Mouse (Mus musculus): Measurements from ENCODE around the gene Ccdc3. TPM values are rescaled to one million over a fixed set of nuclear protein-coding genes. Genes with fewer than 3 reads are reported as not detected.

The Ccdc3 gene
- polyA plus RNA-seq, 1 experiment from 2014 or later, result 16.9 TPM

DNA sequence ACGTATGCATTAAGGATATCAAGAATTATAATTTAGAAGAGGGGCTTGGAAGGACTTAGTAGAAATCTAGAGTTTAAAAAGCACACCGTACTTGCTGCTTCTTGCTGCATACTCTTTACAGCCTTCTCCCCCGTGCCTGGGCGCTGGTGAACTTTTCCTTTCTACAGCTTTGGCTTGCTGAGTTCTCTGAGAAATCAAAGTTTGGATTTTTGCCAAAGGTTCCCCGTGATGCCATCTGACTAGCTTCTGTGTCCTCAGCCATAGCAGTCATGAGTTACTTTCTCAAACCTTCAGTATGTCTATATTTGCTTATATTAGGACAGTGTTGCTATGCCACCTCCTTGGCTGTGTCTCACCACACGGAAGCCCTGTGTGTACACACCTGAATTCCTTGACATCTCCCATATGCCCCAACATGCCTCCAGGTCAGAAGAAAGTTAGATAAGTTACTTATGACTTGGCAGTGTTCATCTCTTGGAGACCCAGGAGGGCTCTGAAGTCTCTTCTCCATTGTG lies 57.2 kb downstream of the Ccdc3 start:
- no peak for ATAC-seq (ENCODE audit: low read depth)
- Histone ChIP-seq H3K27ac (ENCODE audit: low read depth, low read length) (no peak overlapping the region), H3K36me3 (ENCODE audit: control insufficient read depth, insufficient read depth, low read length) (no peaks in the 10 kb centered on the region), H3K9ac (replicated peaks; ENCODE audit: low read depth, low read length) (no peak overlapping the region), H3K4me2 (ENCODE audit: low read depth, low read length) (no peak overlapping the region), H3K27me3 (ENCODE audit: control insufficient read depth, insufficient read depth, low read length) (no peaks in the 10 kb centered on the region), H3K4me1 (ENCODE audit: control insufficient read depth, insufficient read depth, low read length) (no peaks in the 10 kb centered on the region), H3K4me3 (ENCODE audit: low read depth, low read length) (no peak overlapping the region), H3K9me3 (ENCODE audit: control insufficient read depth, low read length) (no peaks in the 10 kb centered on the region)
- WGBS, result 82% methylated on average over 6 of the region's 6 CpGs

DNA sequence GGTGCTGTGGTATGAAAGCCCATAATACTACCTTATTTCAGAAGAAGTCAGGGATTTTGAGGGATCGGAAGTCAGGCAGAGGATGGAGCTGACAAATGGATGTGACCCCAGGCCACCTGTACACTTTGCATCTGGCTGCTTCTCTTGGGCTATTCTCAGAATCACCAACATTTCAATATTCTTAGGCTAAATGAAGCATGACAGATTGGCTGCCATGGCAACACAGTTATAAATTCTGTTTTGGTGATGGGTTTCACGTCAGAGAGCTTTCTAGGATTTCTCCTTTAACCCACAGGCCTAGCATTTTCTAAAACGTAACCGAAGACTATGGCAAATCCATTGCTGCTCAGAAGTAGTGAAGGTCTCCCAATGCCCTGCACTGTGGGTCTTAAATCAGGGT lies 59.9 kb downstream of the Ccdc3 start:
- Histone ChIP-seq H3K9ac (replicated peaks; ENCODE audit: low read depth, low read length) (no peak overlapping the region), H3K4me2 (ENCODE audit: low read depth, low read length) (no peak overlapping the region), H3K27me3 (ENCODE audit: control insufficient read depth, insufficient read depth, low read length) (no peaks in the 10 kb centered on the region), H3K27ac (ENCODE audit: low read depth, low read length) (no peak overlapping the region), H3K9me3 (ENCODE audit: control insufficient read depth, low read length) (no peaks in the 10 kb centered on the region), H3K4me3 (ENCODE audit: low read depth, low read length) (no peak overlapping the region), H3K4me1 (ENCODE audit: control insufficient read depth, insufficient read depth, low read length) (no peaks in the 10 kb centered on the region), H3K36me3 (ENCODE audit: control insufficient read depth, insufficient read depth, low read length) (no peaks in the 10 kb centered on the region)
- ATAC-seq (ENCODE audit: low read depth), result no peak
- 40% methylated on average over 4 of the region's 4 CpGs for WGBS

DNA sequence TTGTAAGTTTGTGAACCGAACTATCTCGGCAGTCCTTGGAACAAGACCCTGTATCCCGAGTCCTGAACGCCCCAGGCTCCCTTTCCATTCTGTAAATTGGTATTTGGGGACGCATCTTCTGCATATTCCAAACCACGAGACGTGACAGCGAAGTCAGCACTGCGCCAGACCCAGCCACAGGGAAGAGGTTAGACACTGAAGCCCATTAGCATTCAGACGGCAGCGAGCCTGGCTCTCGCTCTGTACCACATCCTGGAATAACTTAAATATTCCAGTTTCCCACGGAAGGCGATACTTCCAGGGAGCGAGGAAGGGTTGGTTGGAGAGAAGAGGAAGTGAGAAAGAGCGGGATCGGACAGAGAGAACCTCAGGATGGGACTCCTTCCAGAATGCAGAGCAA lies 61.7 kb downstream of the Ccdc3 start:
- Histone ChIP-seq H3K36me3 (ENCODE audit: control insufficient read depth, insufficient read depth, low read length) (no peaks in the 10 kb centered on the region), H3K27ac (ENCODE audit: low read depth, low read length) (no peak overlapping the region), H3K9ac (replicated peaks; ENCODE audit: low read depth, low read length) (no peak overlapping the region), H3K27me3 (ENCODE audit: control insufficient read depth, insufficient read depth, low read length) (no peaks in the 10 kb centered on the region), H3K9me3 (ENCODE audit: control insufficient read depth, low read length) (no peaks in the 10 kb centered on the region), H3K4me1 (ENCODE audit: control insufficient read depth, insufficient read depth, low read length) (no peaks in the 10 kb centered on the region), H3K4me2 (ENCODE audit: low read depth, low read length) (no peak overlapping the region), H3K4me3 (ENCODE audit: low read depth, low read length) (no peak overlapping the region)
- no peak for ATAC-seq (ENCODE audit: low read depth)
- WGBS, result 83% methylated on average over 17 of the region's 17 CpGs

DNA sequence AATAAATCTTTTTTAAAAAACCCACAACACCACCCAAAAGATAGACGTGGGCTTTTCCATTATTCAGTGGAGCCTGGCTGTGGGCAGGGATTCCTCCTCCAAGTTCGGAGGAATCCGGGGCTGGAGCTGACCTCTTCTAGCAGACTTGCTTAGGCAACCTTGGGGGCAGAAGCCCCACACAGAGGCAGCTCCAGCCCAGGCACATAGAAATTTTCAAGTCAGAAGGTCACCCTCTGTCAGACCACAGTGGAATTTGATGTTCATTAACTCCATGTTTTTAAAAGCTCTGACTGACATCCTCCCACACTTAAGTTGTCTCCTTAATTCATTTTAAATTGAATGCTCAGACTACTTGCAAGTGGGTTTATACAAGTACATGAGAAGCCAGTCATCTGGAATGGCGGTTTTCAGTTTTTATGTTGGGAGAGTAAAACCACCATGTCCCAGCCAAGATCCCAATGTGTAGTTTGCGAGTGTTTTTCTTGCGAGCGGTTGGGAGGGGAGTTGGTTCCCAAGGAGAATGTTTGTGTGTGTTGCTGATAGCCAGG lies 63.3 kb downstream of the Ccdc3 start:
- H3K9me3 ChIP-seq (ENCODE audit: control insufficient read depth, low read length), result no peaks in the 10 kb centered on the region
- H3K4me1 ChIP-seq (ENCODE audit: control insufficient read depth, insufficient read depth, low read length), result no peaks in the 10 kb centered on the region
- H3K4me3 ChIP-seq (ENCODE audit: low read depth, low read length), result no peak overlapping the region
- H3K27me3 ChIP-seq (ENCODE audit: control insufficient read depth, insufficient read depth, low read length), result no peaks in the 10 kb centered on the region
- no peak overlapping the region for H3K27ac ChIP-seq (ENCODE audit: low read depth, low read length)
- 80% methylated on average over 7 of the region's 7 CpGs for WGBS
- H3K4me2 ChIP-seq (ENCODE audit: low read depth, low read length), result no peak overlapping the region
- no peak overlapping the region for H3K9ac ChIP-seq (replicated peaks; ENCODE audit: low read depth, low read length)
- no peak for ATAC-seq (ENCODE audit: low read depth)
- no peaks in the 10 kb centered on the region for H3K36me3 ChIP-seq (ENCODE audit: control insufficient read depth, insufficient read depth, low read length)

DNA sequence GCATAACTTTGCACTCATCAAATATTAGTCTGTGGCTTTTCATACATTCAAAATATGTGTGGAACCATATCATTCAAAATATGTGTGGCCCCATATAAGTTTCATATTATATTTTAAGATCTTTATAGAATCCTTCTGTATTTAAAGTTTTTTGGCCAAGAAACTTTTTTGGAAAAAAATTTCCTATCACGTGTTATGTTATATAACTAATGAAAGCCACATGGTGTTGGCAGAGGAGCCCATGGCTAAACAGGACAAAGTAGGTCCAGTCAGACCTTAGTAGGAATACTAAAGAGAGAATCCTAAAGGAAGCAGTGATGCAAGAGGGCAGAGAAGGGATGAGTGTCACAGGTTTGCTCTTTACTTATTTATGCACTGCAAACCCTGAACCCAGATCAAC lies 65.6 kb downstream of the Ccdc3 start:
- no peaks in the 10 kb centered on the region for H3K4me1 ChIP-seq (ENCODE audit: control insufficient read depth, insufficient read depth, low read length)
- 93% methylated on average over 1 of the region's 1 CpGs for WGBS
- no peaks in the 10 kb centered on the region for H3K9me3 ChIP-seq (ENCODE audit: control insufficient read depth, low read length)
- no peaks in the 10 kb centered on the region for H3K36me3 ChIP-seq (ENCODE audit: control insufficient read depth, insufficient read depth, low read length)
- no peak overlapping the region for H3K4me3 ChIP-seq (ENCODE audit: low read depth, low read length)
- no peak overlapping the region for H3K4me2 ChIP-seq (ENCODE audit: low read depth, low read length)
- H3K27ac ChIP-seq (ENCODE audit: low read depth, low read length), result no peak overlapping the region
- no peak overlapping the region for H3K9ac ChIP-seq (replicated peaks; ENCODE audit: low read depth, low read length)
- no peaks in the 10 kb centered on the region for H3K27me3 ChIP-seq (ENCODE audit: control insufficient read depth, insufficient read depth, low read length)
- no peak for ATAC-seq (ENCODE audit: low read depth)

DNA sequence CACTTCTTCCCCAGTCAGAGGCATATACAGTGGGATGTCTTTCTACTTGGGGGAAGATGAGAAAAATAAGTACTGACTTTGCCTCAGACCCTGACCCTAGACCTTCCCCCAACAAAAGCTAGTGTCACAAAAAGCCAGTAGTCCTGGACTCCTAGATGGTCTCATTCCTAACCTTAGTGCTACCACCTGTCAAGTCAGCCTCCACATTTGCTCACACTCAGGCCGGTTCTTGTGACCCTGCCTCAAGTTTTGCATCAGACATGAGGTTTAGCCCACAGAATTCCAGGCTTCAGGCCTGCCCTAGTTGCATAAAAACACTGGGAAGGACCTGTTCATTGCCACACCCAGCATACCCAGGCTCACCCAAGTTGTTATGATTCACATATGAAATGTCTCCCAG lies 67.4 kb downstream of the Ccdc3 start:
- Histone ChIP-seq H3K4me1 (ENCODE audit: control insufficient read depth, insufficient read depth, low read length) (no peaks in the 10 kb centered on the region), H3K27me3 (ENCODE audit: control insufficient read depth, insufficient read depth, low read length) (no peaks in the 10 kb centered on the region), H3K9ac (replicated peaks; ENCODE audit: low read depth, low read length) (no peak overlapping the region), H3K36me3 (ENCODE audit: control insufficient read depth, insufficient read depth, low read length) (no peaks in the 10 kb centered on the region), H3K4me3 (ENCODE audit: low read depth, low read length) (no peak overlapping the region), H3K27ac (ENCODE audit: low read depth, low read length) (no peak overlapping the region), H3K4me2 (ENCODE audit: low read depth, low read length) (no peak overlapping the region), H3K9me3 (ENCODE audit: control insufficient read depth, low read length) (no peaks in the 10 kb centered on the region)
- WGBS, result 80% methylated on average over 1 of the region's 1 CpGs
- no peak for ATAC-seq (ENCODE audit: low read depth)

DNA sequence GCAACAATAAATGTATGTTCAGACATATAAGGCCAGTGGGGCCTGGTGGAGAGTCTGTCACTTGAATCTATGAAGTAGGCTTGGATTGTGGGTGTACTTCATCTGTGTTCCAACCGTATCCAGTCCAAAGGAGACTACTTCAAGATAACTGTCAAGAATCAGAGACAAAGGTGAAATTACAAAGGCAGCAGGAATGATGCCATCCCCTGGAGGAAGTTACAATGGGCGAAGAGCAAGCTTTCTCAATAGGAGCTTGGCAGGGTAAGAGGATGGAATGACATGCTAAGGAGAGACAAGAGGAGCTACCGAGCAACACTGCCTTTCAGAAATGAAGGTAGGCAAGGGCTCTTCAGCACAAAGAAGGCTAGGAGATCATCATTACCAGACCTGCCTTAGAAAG lies 69.1 kb downstream of the Ccdc3 start:
- 91% methylated on average over 3 of the region's 3 CpGs for WGBS
- ATAC-seq (ENCODE audit: low read depth), result no peak
- Histone ChIP-seq H3K9me3 (ENCODE audit: control insufficient read depth, low read length) (no peaks in the 10 kb centered on the region), H3K27me3 (ENCODE audit: control insufficient read depth, insufficient read depth, low read length) (no peaks in the 10 kb centered on the region), H3K4me1 (ENCODE audit: control insufficient read depth, insufficient read depth, low read length) (no peaks in the 10 kb centered on the region), H3K9ac (replicated peaks; ENCODE audit: low read depth, low read length) (no peak overlapping the region), H3K4me3 (ENCODE audit: low read depth, low read length) (no peak overlapping the region), H3K36me3 (ENCODE audit: control insufficient read depth, insufficient read depth, low read length) (no peaks in the 10 kb centered on the region), H3K27ac (ENCODE audit: low read depth, low read length) (no peak overlapping the region), H3K4me2 (ENCODE audit: low read depth, low read length) (no peak overlapping the region)

DNA sequence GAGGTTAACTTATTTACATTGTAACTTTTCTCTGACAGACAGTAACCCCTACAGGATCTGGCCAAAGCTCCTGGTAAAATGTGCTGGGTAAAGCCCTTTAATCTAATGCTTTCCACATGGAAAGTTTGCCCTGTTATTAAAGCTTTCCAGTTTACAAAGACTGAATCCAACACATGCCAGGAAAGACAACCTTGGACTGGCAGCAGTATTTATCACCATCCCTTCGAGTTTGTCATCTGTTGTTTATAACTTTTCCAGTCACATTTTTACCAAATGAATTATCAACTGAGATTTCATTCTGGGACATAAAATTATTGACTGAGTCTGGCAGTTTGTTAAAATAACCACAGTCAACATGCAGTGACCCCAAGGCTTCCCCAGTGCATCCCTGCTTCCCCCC lies 77.0 kb downstream of the Ccdc3 start:
- Histone ChIP-seq H3K4me1 (ENCODE audit: control insufficient read depth, insufficient read depth, low read length) (no peaks in the 10 kb centered on the region), H3K4me3 (ENCODE audit: low read depth, low read length) (no peak overlapping the region)
- WGBS, result 78% methylated on average over 1 of the region's 1 CpGs

DNA sequence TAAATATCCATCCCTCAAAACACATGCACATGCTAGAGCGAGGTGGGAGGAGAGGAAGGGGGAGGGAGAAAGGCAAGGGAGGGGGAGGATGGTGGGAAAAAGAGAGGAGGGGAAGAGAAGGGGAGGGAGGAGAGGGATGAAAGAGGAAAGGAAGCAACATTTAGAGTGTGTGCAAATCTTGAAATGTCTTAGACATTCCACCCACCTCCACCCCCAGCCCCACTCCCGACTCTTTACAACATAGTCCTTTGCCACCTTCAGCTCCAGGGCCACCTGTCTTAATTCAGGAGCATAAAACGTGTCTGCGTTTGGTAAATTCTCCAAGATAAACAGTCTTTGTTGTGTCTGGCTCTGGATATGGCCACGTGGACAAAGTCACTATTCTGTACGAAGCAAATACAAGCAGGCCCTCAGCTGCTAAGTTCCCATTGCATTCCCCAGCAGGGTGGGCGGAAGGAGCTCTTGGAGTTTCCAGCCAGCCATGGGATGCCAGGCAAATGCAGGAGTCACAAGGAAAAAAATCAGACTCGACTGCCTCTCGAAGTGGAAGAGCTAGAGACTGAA lies 77.8 kb downstream of the Ccdc3 start:
- no peak for ATAC-seq (ENCODE audit: low read depth)
- H3K9me3 ChIP-seq (ENCODE audit: control insufficient read depth, low read length), result no peaks in the 10 kb centered on the region
- WGBS, result 69% methylated on average over 9 of the region's 9 CpGs

More for the DNA sequence above, 77.0 kb downstream of the Ccdc3 start:
- H3K4me2 ChIP-seq (ENCODE audit: low read depth, low read length), result no peak overlapping the region
- H3K27ac ChIP-seq (ENCODE audit: low read depth, low read length), result no peak overlapping the region
- no peaks in the 10 kb centered on the region for H3K9me3 ChIP-seq (ENCODE audit: control insufficient read depth, low read length)
- H3K27me3 ChIP-seq (ENCODE audit: control insufficient read depth, insufficient read depth, low read length), result no peaks in the 10 kb centered on the region
- ATAC-seq (ENCODE audit: low read depth), result no peak
- no peaks in the 10 kb centered on the region for H3K36me3 ChIP-seq (ENCODE audit: control insufficient read depth, insufficient read depth, low read length)
- no peak overlapping the region for H3K9ac ChIP-seq (replicated peaks; ENCODE audit: low read depth, low read length)

More for the DNA sequence above, 77.8 kb downstream of the Ccdc3 start:
- H3K4me1 ChIP-seq (ENCODE audit: control insufficient read depth, insufficient read depth, low read length), result no peaks in the 10 kb centered on the region
- no peaks in the 10 kb centered on the region for H3K27me3 ChIP-seq (ENCODE audit: control insufficient read depth, insufficient read depth, low read length)
- H3K27ac ChIP-seq (ENCODE audit: low read depth, low read length), result no peak overlapping the region
- no peak overlapping the region for H3K4me3 ChIP-seq (ENCODE audit: low read depth, low read length)
- no peak overlapping the region for H3K4me2 ChIP-seq (ENCODE audit: low read depth, low read length)
- no peak overlapping the region for H3K9ac ChIP-seq (replicated peaks; ENCODE audit: low read depth, low read length)
- H3K36me3 ChIP-seq (ENCODE audit: control insufficient read depth, insufficient read depth, low read length), result no peaks in the 10 kb centered on the region

Data from neural tube, embryonic 14.5 days (tissue).